Mouse (Mus musculus): ENCODE data around the gene Nelfb. TPM values are rescaled to one million over a fixed set of nuclear protein-coding genes. Genes with fewer than 3 reads are reported as not detected.

The Nelfb gene
- polyA plus RNA-seq, 1 experiment, result 15.4 TPM

- Histone ChIP-seq H3K4me3 (ENCODE audit: insufficient read depth, low read depth, low read length) (peak overlapping the region; percentile 63), H3K4me1 (ENCODE audit: control insufficient read depth, insufficient read depth, insufficient read length, low read length) (peaks cover 22% of the 10 kb centered on the region), H3K27ac (replicated peaks; ENCODE audit: low read depth, low read length) (peak overlapping the region; percentile 84)
These were observed 15.8 kb downstream of the Nelfb start for GRCm38 (mm10) chr2:25195211-25196156.

GRCm38 (mm10) chr2:25194486-25195171 lies 16.7 kb downstream of the Nelfb start:
- H3K4me3 ChIP-seq (ENCODE audit: insufficient read depth, low read depth, low read length), result peak overlapping the region; percentile 63
- H3K27ac ChIP-seq (replicated peaks; ENCODE audit: low read depth, low read length), result peak overlapping the region; percentile 70; the same call in 1 of the 2 replicates
- H3K4me1 ChIP-seq (ENCODE audit: control insufficient read depth, insufficient read depth, insufficient read length, low read length), result peaks cover 22% of the 10 kb centered on the region

- Histone ChIP-seq H3K27ac (replicated peaks; ENCODE audit: low read depth, low read length) (peak overlapping the region; percentile 70), H3K4me3 (ENCODE audit: insufficient read depth, low read depth, low read length) (0 out of 2 replicates have a peak overlapping the region, but pooled peaks have one; percentile 0), H3K4me1 (ENCODE audit: control insufficient read depth, insufficient read depth, insufficient read length, low read length) (peaks cover 22% of the 10 kb centered on the region)
These were observed 17.3 kb downstream of the Nelfb start for GRCm38 (mm10) chr2:25194006-25194405.

GRCm38 (mm10) chr2:25193330-25193770 lies 17.9 kb downstream of the Nelfb start:
- Histone ChIP-seq H3K4me1 (ENCODE audit: control insufficient read depth, insufficient read depth, insufficient read length, low read length) (peaks cover 21% of the 10 kb centered on the region), H3K27ac (replicated peaks; ENCODE audit: low read depth, low read length) (peak overlapping the region; percentile 70), H3K4me3 (ENCODE audit: insufficient read depth, low read depth, low read length) (peak overlapping the region; percentile 0; the same call in 1 of the 2 replicates)

GRCm38 (mm10) chr2:25187841-25188240 lies 23.4 kb downstream of the Nelfb start:
- H3K27ac ChIP-seq (replicated peaks; ENCODE audit: low read depth, low read length), result no peak overlapping the region

GRCm38 (mm10) chr2:25186575-25186930 lies 24.7 kb downstream of the Nelfb start:
- H3K27ac ChIP-seq (replicated peaks; ENCODE audit: low read depth, low read length), result no peak overlapping the region
- H3K4me3 ChIP-seq (ENCODE audit: insufficient read depth, low read depth, low read length), result no peak overlapping the region

More at GRCm38 (mm10) chr2:25187841-25188240, 23.4 kb downstream of the Nelfb start:
- Histone ChIP-seq H3K4me1 (ENCODE audit: control insufficient read depth, insufficient read depth, insufficient read length, low read length) (peaks cover 11% of the 10 kb centered on the region), H3K4me3 (ENCODE audit: insufficient read depth, low read depth, low read length) (no peak overlapping the region)

GRCm38 (mm10) chr2:25185625-25186574 lies 25.4 kb downstream of the Nelfb start:
- Histone ChIP-seq H3K4me3 (ENCODE audit: insufficient read depth, low read depth, low read length) (peak overlapping the region; percentile 55), H3K4me1 (ENCODE audit: control insufficient read depth, insufficient read depth, insufficient read length, low read length) (peaks cover 11% of the 10 kb centered on the region), H3K27ac (replicated peaks; ENCODE audit: low read depth, low read length) (peak overlapping the region; percentile 64)

More at GRCm38 (mm10) chr2:25186575-25186930, 24.7 kb downstream of the Nelfb start:
- H3K4me1 ChIP-seq (ENCODE audit: control insufficient read depth, insufficient read depth, insufficient read length, low read length), result peaks cover 11% of the 10 kb centered on the region

GRCm38 (mm10) chr2:25184496-25184895 lies 26.8 kb downstream of the Nelfb start:
- peaks cover 11% of the 10 kb centered on the region for H3K4me1 ChIP-seq (ENCODE audit: control insufficient read depth, insufficient read depth, insufficient read length, low read length)
- H3K4me3 ChIP-seq (ENCODE audit: insufficient read depth, low read depth, low read length), result no peak overlapping the region
- peak overlapping the region; percentile 64; the same call in 1 of the 2 replicates for H3K27ac ChIP-seq (replicated peaks; ENCODE audit: low read depth, low read length)

- Histone ChIP-seq H3K4me1 (ENCODE audit: control insufficient read depth, insufficient read depth, insufficient read length, low read length) (peaks cover 16% of the 10 kb centered on the region), H3K27ac (replicated peaks; ENCODE audit: low read depth, low read length) (peak overlapping the region; percentile 26), H3K4me3 (ENCODE audit: insufficient read depth, low read depth, low read length) (peak overlapping the region; percentile 40)
These were observed 28.0 kb downstream of the Nelfb start for GRCm38 (mm10) chr2:25183336-25183735.

- Histone ChIP-seq H3K4me3 (ENCODE audit: insufficient read depth, low read depth, low read length) (peak overlapping the region; percentile 58), H3K4me1 (ENCODE audit: control insufficient read depth, insufficient read depth, insufficient read length, low read length) (peaks cover 16% of the 10 kb centered on the region), H3K27ac (replicated peaks; ENCODE audit: low read depth, low read length) (no peak overlapping the region)
These were observed 28.6 kb downstream of the Nelfb start for GRCm38 (mm10) chr2:25182664-25183063.

GRCm38 (mm10) chr2:25181891-25182397 lies 29.3 kb downstream of the Nelfb start:
- peak overlapping the region; percentile 62 for H3K27ac ChIP-seq (replicated peaks; ENCODE audit: low read depth, low read length)
- peaks cover 19% of the 10 kb centered on the region for H3K4me1 ChIP-seq (ENCODE audit: control insufficient read depth, insufficient read depth, insufficient read length, low read length)
- peak overlapping the region; percentile 64 for H3K4me3 ChIP-seq (ENCODE audit: insufficient read depth, low read depth, low read length)

- Histone ChIP-seq H3K4me1 (ENCODE audit: control insufficient read depth, insufficient read depth, insufficient read length, low read length) (peaks cover 20% of the 10 kb centered on the region), H3K4me3 (ENCODE audit: insufficient read depth, low read depth, low read length) (peak overlapping the region; percentile 64), H3K27ac (replicated peaks; ENCODE audit: low read depth, low read length) (peak overlapping the region; percentile 62)
These were observed 30.1 kb downstream of the Nelfb start for GRCm38 (mm10) chr2:25180973-25181890.

GRCm38 (mm10) chr2:25180478-25180903 lies 30.8 kb downstream of the Nelfb start, which contains the start of gene Nrarp:
Nrarp (plus strand) TSS chr2:25180758.
- Histone ChIP-seq H3K4me1 (ENCODE audit: control insufficient read depth, insufficient read depth, insufficient read length, low read length) (peaks cover 27% of the 10 kb centered on the region), H3K27ac (replicated peaks; ENCODE audit: low read depth, low read length) (peak within 1 kb of the TSS; percentile 89), H3K4me3 (ENCODE audit: insufficient read depth, low read depth, low read length) (peak within 1 kb of the TSS; percentile 65)

Data from brown adipose tissue, adult 24 weeks (tissue).